Mouse (Mus musculus): ENCODE measurements around the gene 9130230L23Rik. TPM values are rescaled to one million over a fixed set of nuclear protein-coding genes. Genes with fewer than 3 reads are reported as not detected.

The 9130230L23Rik gene
- total and polyA plus RNA-seq, 2 experiments from 2014 or later: not detected

DNA sequence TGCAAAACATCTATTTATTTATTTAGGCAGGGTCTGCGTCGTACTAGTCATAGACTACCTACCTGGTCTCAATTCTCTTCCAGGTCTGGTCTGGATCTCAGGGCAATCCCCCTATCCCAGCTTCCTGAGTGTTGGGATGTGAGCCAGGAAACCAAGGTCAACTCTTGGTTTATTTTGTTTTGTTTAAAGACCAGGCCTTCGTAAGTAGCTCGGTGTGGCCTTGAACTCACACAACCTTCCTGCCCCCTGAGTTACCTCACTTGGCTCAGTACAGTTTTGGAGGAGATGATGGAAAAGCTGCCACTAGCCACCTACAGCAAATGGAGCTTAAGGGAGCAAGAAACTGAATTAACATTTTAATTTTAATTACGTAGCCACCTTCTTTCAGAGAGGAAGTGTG lies 24.1 kb upstream of the 9130230L23Rik start:
- 91% methylated on average over 5 of the region's 5 CpGs for WGBS
- H3K4me3 ChIP-seq (ENCODE audit: low read depth, low read length): no peak overlapping the region
- no peak overlapping the region for H3K27ac ChIP-seq (ENCODE audit: low read depth, low read length)
- ATAC-seq (no peak), DNase-seq (no peak)
- no peak overlapping the region for H3K4me2 ChIP-seq (ENCODE audit: low read depth)
- no peak overlapping the region for H3K9ac ChIP-seq
- no peaks in the 10 kb centered on the region for H3K36me3 ChIP-seq (ENCODE audit: insufficient read depth)
- no peaks in the 10 kb centered on the region for H3K9me3 ChIP-seq (ENCODE audit: low read length)
- no peaks in the 10 kb centered on the region for H3K4me1 ChIP-seq (ENCODE audit: insufficient read depth)
- no peaks in the 10 kb centered on the region for H3K27me3 ChIP-seq (ENCODE audit: insufficient read depth, low read length)
- no peak for TF ChIP-seq CTCF (IDR thresholded peaks at IDR 0.05; ENCODE audit: low read depth)

DNA sequence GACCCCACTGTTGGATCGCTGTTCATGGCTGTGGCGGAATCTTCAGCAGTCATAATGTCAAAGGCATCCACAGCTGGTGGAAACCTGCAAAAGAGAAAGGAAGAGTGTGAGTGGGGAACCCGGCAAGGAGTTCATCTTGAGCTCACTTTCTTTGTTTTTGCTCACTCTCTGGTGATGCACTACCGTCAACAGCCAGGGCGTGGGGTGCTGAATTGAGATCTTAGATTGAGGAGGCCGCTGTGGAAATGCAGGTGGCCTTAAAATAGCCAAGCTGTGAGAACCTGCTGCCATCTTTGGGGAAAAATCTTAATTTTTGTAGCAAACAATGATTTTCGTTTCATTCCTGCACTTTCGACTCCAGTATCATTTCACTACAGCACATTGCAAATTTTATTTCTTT lies 23.1 kb upstream of the 9130230L23Rik start:
- 96% methylated on average over 8 of the region's 8 CpGs for WGBS
- TF ChIP-seq CTCF (IDR thresholded peaks at IDR 0.05; ENCODE audit: low read depth): no peak
- no peak for DNase-seq

DNA sequence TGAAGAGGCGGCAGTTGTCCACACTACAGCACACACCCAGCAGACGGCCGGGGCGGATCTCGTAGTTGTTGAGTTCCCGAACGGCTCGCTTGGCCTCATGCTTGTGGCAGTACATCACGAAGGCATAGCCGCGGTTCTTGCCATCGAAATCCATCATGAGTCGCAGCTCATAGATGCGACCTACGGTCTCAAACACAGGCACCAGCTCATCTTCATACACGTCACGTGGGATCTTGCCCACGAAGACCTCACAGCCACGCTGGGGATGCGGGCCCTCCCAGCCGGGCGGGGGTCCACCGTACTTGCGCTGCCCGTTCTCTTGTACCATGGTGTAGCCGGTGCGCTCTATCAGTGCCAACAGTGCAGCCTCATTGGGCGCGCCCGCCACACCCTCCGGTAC lies 22.7 kb upstream of the 9130230L23Rik start:
- Histone ChIP-seq H3K4me2 (ENCODE audit: low read depth) (no peak overlapping the region), H3K4me1 (ENCODE audit: insufficient read depth) (no peaks in the 10 kb centered on the region), H3K9ac (no peak overlapping the region), H3K4me3 (ENCODE audit: low read depth, low read length) (no peak overlapping the region), H3K9me3 (ENCODE audit: low read length) (no peaks in the 10 kb centered on the region), H3K36me3 (ENCODE audit: insufficient read depth) (no peaks in the 10 kb centered on the region), H3K27ac (ENCODE audit: low read depth, low read length) (no peak overlapping the region), H3K27me3 (ENCODE audit: insufficient read depth, low read length) (no peaks in the 10 kb centered on the region)
- DNase-seq: no peak
- TF ChIP-seq CTCF (IDR thresholded peaks at IDR 0.05; ENCODE audit: low read depth): no peak
- ATAC-seq: no peak
- 98% methylated on average over 31 of the region's 31 CpGs for WGBS

More for the DNA sequence above, 23.1 kb upstream of the 9130230L23Rik start:
- Histone ChIP-seq H3K4me1 (ENCODE audit: insufficient read depth) (no peaks in the 10 kb centered on the region), H3K27me3 (ENCODE audit: insufficient read depth, low read length) (no peaks in the 10 kb centered on the region), H3K9ac (no peak overlapping the region), H3K36me3 (ENCODE audit: insufficient read depth) (no peaks in the 10 kb centered on the region), H3K27ac (ENCODE audit: low read depth, low read length) (no peak overlapping the region), H3K9me3 (ENCODE audit: low read length) (no peaks in the 10 kb centered on the region), H3K4me2 (ENCODE audit: low read depth) (no peak overlapping the region), H3K4me3 (ENCODE audit: low read depth, low read length) (no peak overlapping the region)
- no peak for ATAC-seq

DNA sequence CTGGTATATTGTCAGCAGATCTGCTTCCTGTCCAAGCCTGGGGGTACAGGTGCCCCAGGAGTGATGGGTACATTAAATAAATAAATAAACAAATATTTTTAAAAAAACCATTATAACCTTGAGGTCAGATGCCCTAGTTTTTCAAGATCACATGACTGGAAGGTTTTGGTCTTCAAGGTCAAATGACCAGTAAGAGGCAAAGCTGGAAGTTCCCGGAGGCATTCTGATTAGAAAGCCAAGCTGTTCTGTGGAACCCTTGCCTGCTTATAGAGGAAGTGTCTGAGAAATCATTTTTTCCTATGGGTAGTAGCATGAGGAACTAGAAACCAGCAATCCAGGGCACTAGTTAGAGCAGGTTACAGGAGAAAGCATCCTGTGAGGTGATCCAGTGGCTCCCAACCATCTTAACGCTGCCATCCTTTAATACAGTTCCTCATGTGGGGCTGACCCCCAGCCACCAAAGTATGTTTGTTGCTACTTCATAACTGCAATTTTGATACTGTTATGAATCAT lies 11.4 kb upstream of the 9130230L23Rik start:
- ATAC-seq: no peak
- 96% methylated on average over 2 of the region's 2 CpGs for WGBS

DNA sequence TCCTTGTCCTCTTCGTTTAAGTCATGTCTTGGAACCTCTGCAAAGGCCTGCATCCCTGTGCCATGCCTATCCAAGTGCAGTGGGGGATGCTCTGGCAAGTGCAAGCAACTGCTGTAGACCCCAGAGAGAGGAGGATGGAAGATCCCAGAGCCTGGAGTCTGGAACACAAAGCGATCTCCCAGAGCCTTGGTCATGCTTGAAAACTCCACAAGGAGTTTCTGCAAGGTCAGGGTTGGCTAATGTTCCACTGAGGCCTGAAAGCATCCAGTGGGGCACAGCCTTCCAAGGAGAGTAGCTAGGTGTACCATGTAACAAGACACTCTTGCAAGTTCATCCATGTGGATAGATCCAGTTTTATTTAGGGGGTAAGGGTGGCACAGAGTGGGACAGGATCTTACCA lies 10.4 kb upstream of the 9130230L23Rik start:
- no peaks in the 10 kb centered on the region for H3K4me1 ChIP-seq (ENCODE audit: insufficient read depth)
- no peak overlapping the region for H3K27ac ChIP-seq (ENCODE audit: low read depth, low read length)
- H3K4me3 ChIP-seq (ENCODE audit: low read depth, low read length): no peak overlapping the region
- no peak overlapping the region for H3K4me2 ChIP-seq (ENCODE audit: low read depth)
- H3K36me3 ChIP-seq (ENCODE audit: insufficient read depth): no peaks in the 10 kb centered on the region
- WGBS: 82% methylated on average over 2 of the region's 2 CpGs
- H3K9ac ChIP-seq: no peak overlapping the region
- ATAC-seq (no peak), DNase-seq (no peak)
- TF ChIP-seq CTCF (IDR thresholded peaks at IDR 0.05; ENCODE audit: low read depth): no peak
- H3K9me3 ChIP-seq (ENCODE audit: low read length): no peaks in the 10 kb centered on the region
- H3K27me3 ChIP-seq (ENCODE audit: insufficient read depth, low read length): no peaks in the 10 kb centered on the region

More for the DNA sequence above, 11.4 kb upstream of the 9130230L23Rik start:
- Histone ChIP-seq H3K4me2 (ENCODE audit: low read depth) (no peak overlapping the region), H3K4me1 (ENCODE audit: insufficient read depth) (no peaks in the 10 kb centered on the region), H3K27ac (ENCODE audit: low read depth, low read length) (no peak overlapping the region), H3K36me3 (ENCODE audit: insufficient read depth) (no peaks in the 10 kb centered on the region), H3K9me3 (ENCODE audit: low read length) (no peaks in the 10 kb centered on the region), H3K9ac (no peak overlapping the region), H3K4me3 (ENCODE audit: low read depth, low read length) (no peak overlapping the region), H3K27me3 (ENCODE audit: insufficient read depth, low read length) (no peaks in the 10 kb centered on the region)
- TF ChIP-seq CTCF (IDR thresholded peaks at IDR 0.05; ENCODE audit: low read depth): no peak
- no peak for DNase-seq

DNA sequence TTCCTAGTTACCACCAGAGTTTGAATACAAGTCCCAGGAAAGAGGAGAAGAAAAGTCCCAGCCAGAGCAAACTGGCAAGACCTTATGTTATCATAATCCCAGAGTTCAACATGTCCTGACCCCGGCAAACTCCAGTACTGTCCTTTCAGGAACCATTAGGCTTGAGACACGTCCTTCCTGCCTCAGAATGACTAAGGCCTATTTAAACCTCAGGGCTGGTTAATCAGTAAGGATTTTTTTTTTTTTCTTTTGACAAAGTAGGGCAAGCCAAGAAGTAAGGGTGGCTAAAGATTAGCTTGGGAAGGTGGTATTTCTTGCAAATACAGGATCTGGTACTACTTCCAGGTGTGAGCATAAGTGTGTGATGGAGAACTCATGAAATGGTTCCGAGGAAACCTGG lies 9.9 kb upstream of the 9130230L23Rik start:
- no peak for TF ChIP-seq CTCF (IDR thresholded peaks at IDR 0.05; ENCODE audit: low read depth)
- 83% methylated on average over 3 of the region's 3 CpGs for WGBS
- Histone ChIP-seq H3K4me2 (ENCODE audit: low read depth) (no peak overlapping the region), H3K4me1 (ENCODE audit: insufficient read depth) (no peaks in the 10 kb centered on the region), H3K27ac (ENCODE audit: low read depth, low read length) (no peak overlapping the region), H3K27me3 (ENCODE audit: insufficient read depth, low read length) (no peaks in the 10 kb centered on the region), H3K9me3 (ENCODE audit: low read length) (no peaks in the 10 kb centered on the region), H3K36me3 (ENCODE audit: insufficient read depth) (no peaks in the 10 kb centered on the region), H3K9ac (no peak overlapping the region), H3K4me3 (ENCODE audit: low read depth, low read length) (no peak overlapping the region)
- DNase-seq (no peak), ATAC-seq (no peak)

DNA sequence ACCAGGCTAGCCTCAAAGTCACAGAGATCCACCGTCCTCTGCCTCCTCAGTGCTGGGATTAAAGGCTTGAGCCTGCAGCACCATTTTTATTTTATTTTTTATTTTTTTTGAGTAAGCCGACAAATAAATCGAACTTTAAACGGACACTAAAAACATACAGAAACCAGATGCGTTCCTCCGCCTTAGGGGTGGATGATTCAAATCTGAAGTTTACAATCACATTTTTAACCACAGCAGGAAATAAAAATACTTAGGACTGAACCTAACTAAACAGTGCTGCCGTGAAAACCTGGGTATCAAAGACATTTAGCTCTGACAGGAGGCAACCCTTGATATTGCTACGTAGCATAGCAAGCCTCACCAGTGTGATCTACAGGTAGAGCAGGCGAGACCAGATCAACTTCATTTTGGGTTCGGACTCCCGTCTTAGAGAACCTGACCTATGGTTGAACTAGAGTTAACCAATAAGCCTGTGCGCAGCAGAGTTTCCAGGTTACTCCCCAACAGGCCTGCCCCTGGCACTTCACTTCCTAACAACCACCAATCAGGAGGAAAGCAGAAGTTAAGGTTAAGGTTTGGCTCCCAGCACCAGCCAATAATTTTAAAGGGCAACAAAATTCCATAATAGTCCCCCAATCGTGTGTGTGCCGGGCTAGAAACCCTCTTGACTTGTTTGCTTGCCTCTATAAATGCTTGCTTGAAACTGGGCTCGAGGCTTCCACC lies 4.3 kb upstream of the 9130230L23Rik start:
- H3K9me3 ChIP-seq (ENCODE audit: low read length): no peaks in the 10 kb centered on the region
- H3K27me3 ChIP-seq (ENCODE audit: insufficient read depth, low read length): no peaks in the 10 kb centered on the region
- TF ChIP-seq CTCF (IDR thresholded peaks at IDR 0.05; ENCODE audit: low read depth): no peak
- H3K4me3 ChIP-seq (ENCODE audit: low read depth, low read length): no peak overlapping the region
- no peak for DNase-seq
- 91% methylated on average over 15 of the region's 15 CpGs for WGBS
- no peak for ATAC-seq
- no peaks in the 10 kb centered on the region for H3K36me3 ChIP-seq (ENCODE audit: insufficient read depth)
- no peaks in the 10 kb centered on the region for H3K4me1 ChIP-seq (ENCODE audit: insufficient read depth)
- H3K9ac ChIP-seq: no peak overlapping the region
- H3K27ac ChIP-seq (ENCODE audit: low read depth, low read length): no peak overlapping the region
- H3K4me2 ChIP-seq (ENCODE audit: low read depth): no peak overlapping the region

All from forebrain, postnatal 0 days (tissue).